In genomic region chr3:68595316-68595925, GRCm38 (mm10) we compare ENCODE assay signal across 17 mouse cellular contexts.
DNase-seq lines count a peak whose midpoint lies in the region; ATAC-seq and TF ChIP-seq lines count a peak whose summit lies in the region.
"Had no signal": no experiment of that assay in that cellular context is flagged by ENCODE, and none has a peak within 500 bp of the region (broad histone marks: within the 10 kb centered on the region; RNA-seq: fewer than 3 reads in every experiment).

No protein-coding gene starts in this region.

- H3K9ac ChIP-seq in intestine, embryonic 14.5 days (ENCODE audit: low read length) = no peak overlapping the region
- no peak overlapping the region for H3K9ac ChIP-seq in intestine, embryonic 15.5 days
- H3K9ac ChIP-seq in lung, embryonic 14.5 days = no peak overlapping the region
- H3K9ac ChIP-seq in stomach, postnatal 0 days (ENCODE audit: low read length) = no peak overlapping the region
- H3K9ac ChIP-seq: liver, embryonic 15.5 days; midbrain, embryonic 15.5 days had no signal

- H3K4me3 ChIP-seq in intestine, embryonic 14.5 days (ENCODE audit: low read depth, low read length) = no peak overlapping the region
- no peak overlapping the region for H3K4me3 ChIP-seq in intestine, embryonic 15.5 days (replicated peaks)
- H3K4me3 ChIP-seq in lung, embryonic 14.5 days (ENCODE audit: low read depth, low read length) = no peak overlapping the region
- H3K4me3 ChIP-seq in stomach, postnatal 0 days (ENCODE audit: low read depth, low read length) = no peak overlapping the region
- H3K4me3 ChIP-seq: liver, embryonic 15.5 days; midbrain, embryonic 15.5 days had no signal

- H3K4me1 ChIP-seq in intestine, embryonic 14.5 days (replicated peaks; ENCODE audit: control insufficient read depth, insufficient read depth, low read length) = peaks cover 30% of the 10 kb centered on the region
- H3K4me1 ChIP-seq in intestine, embryonic 15.5 days (replicated peaks) = peaks cover 8% of the 10 kb centered on the region
- peaks cover 4% of the 10 kb centered on the region; the same call in 1 of the 2 replicates for H3K4me1 ChIP-seq in lung, embryonic 14.5 days (ENCODE audit: insufficient read depth)
- H3K4me1 ChIP-seq in stomach, postnatal 0 days (replicated peaks; ENCODE audit: control insufficient read depth, insufficient read depth) = no peaks in the 10 kb centered on the region

- TF ChIP-seq EP300 in stomach, postnatal 0 days (optimal IDR thresholded peaks at IDR 0.05) = no peak

- ATAC-seq in cerebellum, adult (ENCODE audit: insufficient number of reproducible peaks, low FRiP score, low TSS enrichment) = 0 out of 2 replicates have a peak, but pooled peaks have one; percentile 27
- 0 out of 2 replicates have a peak, but pooled peaks have one; percentile 49 for ATAC-seq in intestine, embryonic 14.5 days (replicated peaks; ENCODE audit: low FRiP score, low TSS enrichment, low read depth)
- ATAC-seq in intestine, embryonic 15.5 days = no peak
- ATAC-seq in lung, embryonic 14.5 days (ENCODE audit: insufficient read depth) = no peak; the same call in 1 of the 2 replicates
- no peak for ATAC-seq in stomach, postnatal 0 days (ENCODE audit: low FRiP score, low TSS enrichment)
- ATAC-seq: midbrain, embryonic 15.5 days had no signal

- DNase-seq in cerebellum, adult 9-10 months = no peak
- DNase-seq in intestine, embryonic 14.5 days (ENCODE audit: low spot score) = no peak
- DNase-seq in lung, embryonic 14.5 days = peak; percentile 60
- no peak for DNase-seq in lung, postnatal 14 days
- DNase-seq in stomach, postnatal 0 days (ENCODE audit: low spot score) = peak; percentile 36
- no peak for DNase-seq in cerebellum, adult 8-10 months
- DNase-seq: cerebellum, adult 11-12 months; gastrocnemius, postnatal 25 days; heart, postnatal 36 days; kidney, adult 8-10 months; right cerebral cortex, adult 18-20 months; thymus, postnatal 14 days had no signal

- H3K36me3 ChIP-seq in intestine, embryonic 14.5 days (ENCODE audit: control insufficient read depth, insufficient read depth, low read length) = peaks cover 7% of the 10 kb centered on the region; the same call in 1 of the 2 replicates
- H3K36me3 ChIP-seq in intestine, embryonic 15.5 days = no peaks in the 10 kb centered on the region
- H3K36me3 ChIP-seq in lung, embryonic 14.5 days (ENCODE audit: insufficient read depth) = no peaks in the 10 kb centered on the region
- no peaks in the 10 kb centered on the region for H3K36me3 ChIP-seq in stomach, postnatal 0 days (ENCODE audit: control insufficient read depth, insufficient read depth, low read length)
- H3K36me3 ChIP-seq: liver, embryonic 15.5 days; midbrain, embryonic 15.5 days had no signal

- H3K27ac ChIP-seq in intestine, embryonic 14.5 days (ENCODE audit: low read depth) = no peak overlapping the region
- no peak overlapping the region for H3K27ac ChIP-seq in intestine, embryonic 15.5 days
- no peak overlapping the region for H3K27ac ChIP-seq in lung, embryonic 14.5 days (ENCODE audit: low read depth)
- H3K27ac ChIP-seq in stomach, postnatal 0 days (replicated peaks) = no peak overlapping the region
- H3K27ac ChIP-seq: liver, embryonic 15.5 days; midbrain, embryonic 15.5 days had no signal

- TF ChIP-seq CTCF in lung, embryonic 14.5 days (IDR thresholded peaks at IDR 0.05; ENCODE audit: low read depth) = no peak
- no peak for TF ChIP-seq CTCF in stomach, postnatal 0 days (IDR thresholded peaks at IDR 0.05; ENCODE audit: low read depth)

- 50% methylated on average over 10 of the region's 10 CpGs for WGBS in intestine, embryonic 14.5 days
- WGBS in intestine, embryonic 15.5 days = 38% methylated on average over 10 of the region's 10 CpGs
- WGBS in lung, embryonic 14.5 days = 57% methylated on average over 10 of the region's 10 CpGs
- WGBS in stomach, postnatal 0 days = 49% methylated on average over 10 of the region's 10 CpGs

- H3K9me3 ChIP-seq in intestine, embryonic 14.5 days (ENCODE audit: control insufficient read depth, low read length) = no peaks in the 10 kb centered on the region
- no peaks in the 10 kb centered on the region for H3K9me3 ChIP-seq in intestine, embryonic 15.5 days
- H3K9me3 ChIP-seq in lung, embryonic 14.5 days (ENCODE audit: low read depth, low read length) = no peaks in the 10 kb centered on the region
- no peaks in the 10 kb centered on the region for H3K9me3 ChIP-seq in stomach, postnatal 0 days (ENCODE audit: control insufficient read depth, low read length)
- H3K9me3 ChIP-seq: liver, embryonic 15.5 days; midbrain, embryonic 15.5 days had no signal

- no peak overlapping the region for H3K4me2 ChIP-seq in intestine, embryonic 14.5 days (ENCODE audit: low read length)
- no peak overlapping the region for H3K4me2 ChIP-seq in intestine, embryonic 15.5 days (replicated peaks)
- H3K4me2 ChIP-seq in lung, embryonic 14.5 days = no peak overlapping the region
- H3K4me2 ChIP-seq in stomach, postnatal 0 days (replicated peaks; ENCODE audit: low read depth) = no peak overlapping the region
- H3K4me2 ChIP-seq: heart, embryonic 11.5 days; liver, embryonic 15.5 days; midbrain, embryonic 15.5 days had no signal

- H3K27me3 ChIP-seq in intestine, embryonic 14.5 days (replicated peaks; ENCODE audit: control insufficient read depth, insufficient read depth, low read length) = no peaks in the 10 kb centered on the region
- no peaks in the 10 kb centered on the region for H3K27me3 ChIP-seq in intestine, embryonic 15.5 days (replicated peaks)
- no peaks in the 10 kb centered on the region for H3K27me3 ChIP-seq in lung, embryonic 14.5 days (ENCODE audit: insufficient read depth, low read length)
- no peaks in the 10 kb centered on the region for H3K27me3 ChIP-seq in stomach, postnatal 0 days (ENCODE audit: control insufficient read depth, insufficient read depth, low read length)
- H3K27me3 ChIP-seq: liver, embryonic 15.5 days; midbrain, embryonic 15.5 days had no signal

Comparison
In these comparisons a context has a peak if more than half of its experiments do, and no peak if none do; other contexts are left out.
1. ATAC-seq: peak in cerebellum, adult (single experiment) and intestine, embryonic 14.5 days (single experiment); none in intestine, embryonic 15.5 days (single experiment), lung, embryonic 14.5 days (single experiment) and stomach, postnatal 0 days (single experiment).
2. DNase-seq: peak in lung, embryonic 14.5 days (single experiment) and stomach, postnatal 0 days (single experiment); none in cerebellum, adult 9-10 months (single experiment), intestine, embryonic 14.5 days (single experiment), lung, postnatal 14 days (single experiment) and cerebellum, adult 8-10 months (single experiment).